9 mouse cellular contexts compared by ENCODE assay signal in genomic region chr7:75141919-75142700, GRCm38 (mm10).
DNase-seq lines count a peak whose midpoint lies in the region; ATAC-seq and TF ChIP-seq lines count a peak whose summit lies in the region.
"Had no signal": no experiment of that assay in that cellular context is flagged by ENCODE, and none has a peak within 500 bp of the region (broad histone marks: within the 10 kb centered on the region; RNA-seq: fewer than 3 reads in every experiment).

No protein-coding gene starts in this region.

- DNase-seq in CD4-positive, CD25-positive, alpha-beta regulatory T cell, adult 2 months (ENCODE audit: low read depth, low spot score) = peak; percentile 6
- DNase-seq in lung, embryonic 14.5 days = peak; percentile 70
- DNase-seq in lung, postnatal 14 days = no peak
- peak; percentile 15 for DNase-seq in gastrocnemius, postnatal 10 days
- DNase-seq in ovary, adult 18-20 months (ENCODE audit: low spot score) = no peak

- H3K27ac ChIP-seq in lung, embryonic 14.5 days (ENCODE audit: low read depth) = no peak overlapping the region
- H3K27ac ChIP-seq in limb, embryonic 13.5 days = no peak overlapping the region
- H3K27ac ChIP-seq in neural tube, embryonic 13.5 days (replicated peaks) = peak overlapping the region; percentile 35; the same call in 1 of the 2 replicates
- H3K27ac ChIP-seq: macrophage had no signal

- no peaks in the 10 kb centered on the region for H3K27me3 ChIP-seq in lung, embryonic 14.5 days (ENCODE audit: insufficient read depth, low read length)
- no peaks in the 10 kb centered on the region for H3K27me3 ChIP-seq in limb, embryonic 13.5 days
- H3K27me3 ChIP-seq in neural tube, embryonic 13.5 days = peaks cover 15% of the 10 kb centered on the region; the same call in 1 of the 2 replicates

- H3K4me2 ChIP-seq in lung, embryonic 14.5 days = peak overlapping the region; percentile 50
- peak overlapping the region; percentile 65 for H3K4me2 ChIP-seq in limb, embryonic 13.5 days (replicated peaks)
- peak overlapping the region; percentile 54 for H3K4me2 ChIP-seq in neural tube, embryonic 13.5 days

- H3K4me3 ChIP-seq in lung, embryonic 14.5 days (ENCODE audit: low read depth, low read length) = peak overlapping the region; percentile 21
- peak overlapping the region; percentile 31 for H3K4me3 ChIP-seq in limb, embryonic 13.5 days
- peak overlapping the region; percentile 25 for H3K4me3 ChIP-seq in neural tube, embryonic 13.5 days

- ATAC-seq in CD4-positive, CD25-positive, alpha-beta regulatory T cell, adult 4 months = no peak
- peak; percentile 58; the same call in 1 of the 2 replicates for ATAC-seq in lung, embryonic 14.5 days (ENCODE audit: insufficient read depth)
- peak; percentile 73 for ATAC-seq in limb, embryonic 13.5 days (ENCODE audit: low FRiP score, low read depth)
- no peak for ATAC-seq in neural tube, embryonic 13.5 days (ENCODE audit: low read depth)

- H3K9ac ChIP-seq in lung, embryonic 14.5 days = no peak overlapping the region
- H3K9ac ChIP-seq in limb, embryonic 13.5 days = peak overlapping the region; percentile 40; the same call in 1 of the 2 replicates
- peak overlapping the region; percentile 41; the same call in 1 of the 2 replicates for H3K9ac ChIP-seq in neural tube, embryonic 13.5 days

- no peaks in the 10 kb centered on the region for H3K9me3 ChIP-seq in lung, embryonic 14.5 days (ENCODE audit: low read depth, low read length)
- H3K9me3 ChIP-seq in limb, embryonic 13.5 days = no peaks in the 10 kb centered on the region
- no peaks in the 10 kb centered on the region for H3K9me3 ChIP-seq in neural tube, embryonic 13.5 days

- H3K4me1 ChIP-seq in lung, embryonic 14.5 days (ENCODE audit: insufficient read depth) = no peaks in the 10 kb centered on the region
- peaks cover 17% of the 10 kb centered on the region for H3K4me1 ChIP-seq in limb, embryonic 13.5 days
- peaks cover 12% of the 10 kb centered on the region for H3K4me1 ChIP-seq in neural tube, embryonic 13.5 days (replicated peaks)

- WGBS in lung, embryonic 14.5 days = 7% methylated on average over 17 of the region's 17 CpGs
- WGBS in limb, embryonic 13.5 days = 7% methylated on average over 17 of the region's 17 CpGs
- 7% methylated on average over 17 of the region's 17 CpGs for WGBS in neural tube, embryonic 13.5 days

- TF ChIP-seq CTCF in lung, embryonic 14.5 days (IDR thresholded peaks at IDR 0.05; ENCODE audit: low read depth) = no peak

- H3K36me3 ChIP-seq in lung, embryonic 14.5 days (ENCODE audit: insufficient read depth) = no peaks in the 10 kb centered on the region
- no peaks in the 10 kb centered on the region for H3K36me3 ChIP-seq in limb, embryonic 13.5 days
- no peaks in the 10 kb centered on the region for H3K36me3 ChIP-seq in neural tube, embryonic 13.5 days

Comparison
In these comparisons a context has a peak if more than half of its experiments do, and no peak if none do; other contexts are left out.
1. DNase-seq: peak in CD4-positive, CD25-positive, alpha-beta regulatory T cell, adult 2 months (single experiment), lung, embryonic 14.5 days (single experiment) and gastrocnemius, postnatal 10 days (single experiment); none in lung, postnatal 14 days (single experiment) and ovary, adult 18-20 months (single experiment).
2. ATAC-seq: peak in lung, embryonic 14.5 days (single experiment) and limb, embryonic 13.5 days (single experiment); none in CD4-positive, CD25-positive, alpha-beta regulatory T cell, adult 4 months (single experiment) and neural tube, embryonic 13.5 days (single experiment).
3. Peak in every context shown above with its lines, with median percentiles within 50 percentile points of each other: H3K4me2 ChIP-seq and H3K4me3 ChIP-seq.